Mouse (Mus musculus) stomach, postnatal 0 days (tissue): ENCODE data around the gene Ddx24. TPM values are rescaled to one million over a fixed set of nuclear protein-coding genes. Genes with fewer than 3 reads are reported as not detected.

ENCODE experiments used
- ATAC-seq: fragments of 200-750 bp; cut with Nextera tagmentation; 2 replicates; pipeline ENCODE4 v1.8.0; 2017; ENCODE audit not compliant: low FRiP score, low TSS enrichment
- DNase-seq: peaks from one replicate; pipeline ENCODE4 v3.0.0-alpha.2; 2016; ENCODE audit warnings: low spot score
- H3K27ac ChIP-seq: fragments of 300-500 bp; sonication (generic); replicated peaks from 2 replicates; pipeline ENCODE4 v1.5.1; 2014; ENCODE audit warnings: mild to moderate bottlenecking, control low read depth
- H3K27me3 ChIP-seq: fragments of 300-500 bp; sonication (generic); 2 replicates; pipeline ENCODE4 v1.6.1; 2014; ENCODE audit warnings: low read length; ENCODE audit not compliant: control insufficient read depth, insufficient read depth
- H3K36me3 ChIP-seq: fragments of 300-500 bp; sonication (generic); 2 replicates; pipeline ENCODE4 v1.6.1; 2014; ENCODE audit warnings: low read length, mixed read lengths; ENCODE audit not compliant: control insufficient read depth, insufficient read depth
- H3K4me1 ChIP-seq: fragments of 300-500 bp; sonication (generic); replicated peaks from 2 replicates; pipeline ENCODE4 v1.6.1; 2014; ENCODE audit warnings: antibody characterized with exemption; ENCODE audit not compliant: control insufficient read depth, insufficient read depth
- H3K4me2 ChIP-seq: fragments of 300-500 bp; sonication (generic); replicated peaks from 2 replicates; pipeline ENCODE4 v1.6.1; 2014; ENCODE audit warnings: low read depth, mild to moderate bottlenecking, control low read depth, moderate library complexity
- H3K4me3 ChIP-seq: fragments of 300-500 bp; sonication (generic); 2 replicates; pipeline ENCODE4 v1.5.1; 2014; ENCODE audit warnings: low read depth, low read length, control low read depth
- H3K9ac ChIP-seq: fragments of 300-500 bp; sonication (generic); 2 replicates; pipeline ENCODE4 v1.6.1; 2014; ENCODE audit warnings: mild to moderate bottlenecking, low read length, control low read depth, mixed read lengths
- H3K9me3 ChIP-seq: fragments of 300-500 bp; sonication (generic); 2 replicates; pipeline ENCODE4 v1.6.1; 2016; ENCODE audit warnings: low read length; ENCODE audit not compliant: control insufficient read depth
- CTCF ChIP-seq: IDR thresholded peaks from 2 replicates; pipeline ENCODE4 v1.5.1; 2016; ENCODE audit warnings: antibody characterized with exemption, low read depth, mild to moderate bottlenecking, moderate library complexity
- EP300 ChIP-seq: optimal IDR thresholded peaks from 2 replicates; pipeline ENCODE3; 2016; ENCODE audit warnings: antibody characterized with exemption
- WGBS: fragments of 180-500 bp; shearing (Covaris S2); extraction: QIAGEN DNeasy Blood & Tissue Kit; methylation state at CpG from one replicate; pipeline ENCODE4 v1.1.7; 2014; 5-methylcytosine and 5-hydroxymethylcytosine counted together
- polyA plus RNA-seq: library from polyadenylated mRNA; unstranded; fragments of >200 nt; fragmentation: Nextera tagmentation; extraction: Ambion mirVana; gene quantifications from 2 replicates; pipeline ENCODE4 v1.2.1, GENCODE M21; 2015

The Ddx24 gene
- polyA plus RNA-seq, 1 experiment from 2014 or later, result 84.8 TPM

DNA sequence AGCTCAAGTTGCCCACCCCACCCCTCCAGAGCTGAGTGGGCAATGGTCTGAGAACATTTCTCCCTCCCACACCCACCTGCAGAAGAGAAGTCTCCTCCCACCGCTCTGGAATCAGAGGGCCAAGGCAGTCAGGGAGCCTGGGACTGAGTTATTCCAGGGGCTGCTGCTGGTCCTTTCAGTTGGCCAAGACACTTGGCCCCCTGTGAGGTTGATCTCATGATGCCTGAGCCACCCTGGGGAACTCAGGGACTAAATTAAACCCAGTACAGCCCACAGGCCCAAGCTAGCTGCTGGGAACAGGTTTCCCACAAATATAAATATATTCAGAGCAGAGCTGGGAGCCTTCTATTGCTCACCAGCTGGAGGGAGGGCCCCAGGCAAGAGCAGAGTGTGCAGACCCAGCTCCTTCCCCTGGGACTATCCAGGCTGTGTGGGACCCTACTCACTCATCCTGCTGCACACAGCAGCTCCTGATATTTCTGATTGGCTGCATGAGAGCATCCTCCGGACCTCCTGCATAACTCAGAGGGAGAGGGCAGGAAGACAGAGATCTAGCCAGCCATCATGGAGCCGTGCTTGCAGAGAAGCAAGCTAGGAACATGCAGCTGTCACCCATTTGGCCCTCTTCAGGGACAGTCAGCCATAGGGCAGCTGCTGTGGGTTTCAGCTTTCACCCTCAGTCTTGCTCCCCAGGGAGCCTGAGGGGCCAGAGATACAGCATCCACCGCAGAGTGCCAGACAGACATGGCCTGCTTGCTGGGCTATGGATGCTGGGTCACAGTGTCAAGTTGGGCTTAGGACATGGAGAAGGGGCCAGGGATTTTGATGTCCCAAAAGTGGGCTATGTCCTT, 66.5 kb downstream of the Ddx24 start:
- DNase-seq, result no peak
- Histone ChIP-seq H3K27me3 (no peaks in the 10 kb centered on the region), H3K36me3 (no peaks in the 10 kb centered on the region), H3K4me1 (no peaks in the 10 kb centered on the region), H3K9ac (no peak overlapping the region), H3K4me3 (no peak overlapping the region), H3K27ac (no peak overlapping the region), H3K4me2 (no peak overlapping the region), H3K9me3 (no peaks in the 10 kb centered on the region)
- no peak for ATAC-seq
- TF ChIP-seq CTCF (no peak), EP300 (no peak)
- WGBS, result 44% methylated on average over 4 of the region's 4 CpGs

DNA sequence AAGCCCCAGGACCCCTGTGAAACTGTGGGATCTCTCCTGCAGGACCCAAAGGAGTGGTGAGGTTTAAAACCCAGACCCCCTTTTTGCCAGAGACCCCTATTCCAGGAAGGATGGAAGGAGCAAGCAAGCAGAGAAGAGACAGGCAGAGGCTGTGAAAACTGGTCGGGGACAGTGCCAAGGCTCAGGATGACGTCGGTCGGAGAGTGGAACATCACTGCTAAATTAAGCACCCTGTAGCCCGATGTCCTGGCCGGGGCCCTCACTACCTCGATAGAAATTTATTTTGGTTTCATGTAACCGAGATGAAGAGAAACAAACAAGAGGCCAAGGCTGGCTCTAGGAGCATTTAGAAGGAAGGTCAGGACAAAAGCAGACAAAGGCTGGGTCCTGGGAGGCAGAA, 67.4 kb downstream of the Ddx24 start:
- Histone ChIP-seq H3K9me3 (no peaks in the 10 kb centered on the region), H3K4me3 (no peak overlapping the region), H3K27me3 (no peaks in the 10 kb centered on the region), H3K36me3 (no peaks in the 10 kb centered on the region), H3K9ac (no peak overlapping the region), H3K4me2 (no peak overlapping the region), H3K4me1 (no peaks in the 10 kb centered on the region), H3K27ac (no peak overlapping the region)
- WGBS, result 62% methylated on average over 8 of the region's 8 CpGs
- DNase-seq (no peak), ATAC-seq (no peak)
- TF ChIP-seq EP300, result no peak
- no peak for TF ChIP-seq CTCF

Other genes starting within 250 kb of the Ddx24 start
- 1.5 and 2.0 TPM in 2 replicates for gene Prima1, start 183.7 kb downstream of the Ddx24 start, polyA plus RNA-seq
- not detected in 2 replicates for gene Fam181a, start 114.9 kb downstream of the Ddx24 start, polyA plus RNA-seq
- gene Asb2, start 69.8 kb downstream of the Ddx24 start, polyA plus RNA-seq, result 17.4 and 20.2 TPM in 2 replicates
- 18.8 and 20.1 TPM in 2 replicates for gene Otub2, start 37.1 kb downstream of the Ddx24 start, polyA plus RNA-seq
- 0.18 and 0.27 TPM in 2 replicates for gene 9330161L09Rik, start 18.0 kb downstream of the Ddx24 start, polyA plus RNA-seq
- gene Ifi27, start 8.4 kb upstream of the Ddx24 start, polyA plus RNA-seq, result 38.9 and 41.9 TPM in 2 replicates
- 85.4 and 110 TPM in 2 replicates for gene Ifi27l2a, start 17.9 kb upstream of the Ddx24 start, polyA plus RNA-seq
- gene Ifi27l2b, start 31.4 kb upstream of the Ddx24 start, polyA plus RNA-seq, result 17.3 and 19.4 TPM in 2 replicates
- 0.38 and 0.53 TPM in 2 replicates for gene Ppp4r4, start 106.5 kb upstream of the Ddx24 start, polyA plus RNA-seq
- gene Serpina10, start 205.6 kb upstream of the Ddx24 start, polyA plus RNA-seq, result 0.10 and 0.13 TPM in 2 replicates
- 0.22 TPM in 1 of 2 replicates, not detected in the other for gene Serpina6, start 231.4 kb upstream of the Ddx24 start, polyA plus RNA-seq